9 mouse cellular contexts compared by ENCODE assay signal in genomic region chr17:84167377-84167776, GRCm38 (mm10). TPM values are rescaled to one million over a fixed set of nuclear protein-coding genes. Genes with fewer than 3 reads are reported as not detected.
DNase-seq lines count a peak whose midpoint lies in the region.
"Had no signal": no experiment of that assay in that cellular context is flagged by ENCODE, and none has a peak within 500 bp of the region (broad histone marks: within the 10 kb centered on the region; RNA-seq: fewer than 3 reads in every experiment).

No protein-coding gene starts in this region.

- peak; percentile 6 for DNase-seq in adrenal gland, postnatal 10 days
- DNase-seq in adrenal gland, postnatal 4 days (ENCODE audit: low spot score in 2 of 2): no peak
- DNase-seq in kidney, postnatal 25 days: peak; percentile 1 to 30
- DNase-seq in kidney, postnatal 14 days: no peak
- DNase-seq in urinary bladder, adult 2 months (ENCODE audit: low spot score): peak; percentile 6
- no peak for DNase-seq in urinary bladder, postnatal 25 days (ENCODE audit: low spot score)
- DNase-seq in layer of hippocampus, postnatal 36 days: no peak
- no peak for DNase-seq in frontal cortex, postnatal 14 days (ENCODE audit: low spot score in 2 of 2)
- DNase-seq: cerebellum, postnatal 14 days had no signal

RNA-seq across cellular contexts. Expression of gene Zfp36l2, which starts 20.4 kb away (rescaled TPM):
- 100 to 1,000 TPM in 1 of 2 experiments, 10 to 100 TPM in 1; 67.0 to 122 TPM for total RNA-seq in adrenal gland, postnatal 10 days (2021)
- total RNA-seq in adrenal gland, postnatal 4 days (2021): 10 to 100 TPM; 65.6 to 71.3 TPM
- polyA plus RNA-seq in urinary bladder, adult 2 months (2012; rRNA removed): 67.9 and 84.3 TPM in 2 replicates
- 10 to 100 TPM; 20.8 to 22.3 TPM for total RNA-seq in layer of hippocampus, postnatal 36 days (2021)

Comparison
In these comparisons a context has a peak if more than half of its experiments do, and no peak if none do; other contexts are left out.
1. DNase-seq: peak in adrenal gland, postnatal 10 days (single experiment), kidney, postnatal 25 days (2 of 2) and urinary bladder, adult 2 months (single experiment); none in adrenal gland, postnatal 4 days (0 of 2), kidney, postnatal 14 days (single experiment), urinary bladder, postnatal 25 days (single experiment), layer of hippocampus, postnatal 36 days (0 of 2) and frontal cortex, postnatal 14 days (0 of 2).